Mouse (Mus musculus) right cerebral cortex, adult 2 months (tissue): ENCODE data around the gene Zfp60.
A peak's percentile ranks its signal among the peaks of the same experiment; 100 is the strongest.

Source experiments
- DNase-seq, 2 experiments: peaks; one replicate each; pipeline ENCODE4 v3.0.0; 2021 to 2022; ENCODE audit warnings: low spot score in 2 of 2

Gene Zfp60

GRCm38 (mm10) chr7:27731281-27731883 lies at the start of gene Zfp60:
Gene Zfp60, plus strand, starts transcription at chr7:27731389.
- peak; percentile 86 to 93 for DNase-seq

- DNase-seq: no peak
Observed at GRCm38 (mm10) chr7:27683218-27683617, 48.0 kb upstream of the Zfp60 start.

- no peak for DNase-seq
Observed at GRCm38 (mm10) chr7:27685220-27685619, 46.0 kb upstream of the Zfp60 start.

GRCm38 (mm10) chr7:27685681-27686080 lies 45.5 kb upstream of the Zfp60 start:
- no peak for DNase-seq

- no peak for DNase-seq
Observed at GRCm38 (mm10) chr7:27687043-27687442, 44.1 kb upstream of the Zfp60 start.

- no peak for DNase-seq
Observed at GRCm38 (mm10) chr7:27687836-27688235, 43.4 kb upstream of the Zfp60 start.

GRCm38 (mm10) chr7:27688246-27688788 lies 42.9 kb upstream of the Zfp60 start:
- DNase-seq: no peak

GRCm38 (mm10) chr7:27688815-27689612 lies 42.2 kb upstream of the Zfp60 start, which contains the start of gene Zfp607b:
Gene Zfp607b, plus strand, starts transcription at chr7:27689340.
- peak; percentile 95 to 97 for DNase-seq

GRCm38 (mm10) chr7:27691076-27691475 lies 40.1 kb upstream of the Zfp60 start:
- peak in 1 of 2 experiments; percentile 40 for DNase-seq

- DNase-seq: no peak
Observed at GRCm38 (mm10) chr7:27696711-27697110, 34.5 kb upstream of the Zfp60 start.

GRCm38 (mm10) chr7:27710402-27710801 lies 20.8 kb upstream of the Zfp60 start:
- DNase-seq: no peak

GRCm38 (mm10) chr7:27721951-27722350 lies 9.2 kb upstream of the Zfp60 start:
- DNase-seq: no peak

- DNase-seq: peak; percentile 53 to 61
Observed at GRCm38 (mm10) chr7:27725566-27726538, 5.3 kb upstream of the Zfp60 start.

- no peak for DNase-seq
Observed at GRCm38 (mm10) chr7:27727471-27727870, 3.7 kb upstream of the Zfp60 start.

- no peak for DNase-seq
Observed at GRCm38 (mm10) chr7:27731946-27732345, 757 bp downstream of the Zfp60 start.

- no peak for DNase-seq
Observed at GRCm38 (mm10) chr7:27732508-27732907, 1.3 kb downstream of the Zfp60 start.

- peak in 1 of 2 experiments; percentile 18 for DNase-seq
Observed at GRCm38 (mm10) chr7:27735457-27735856, 4.3 kb downstream of the Zfp60 start.

- DNase-seq: peak in 1 of 2 experiments; percentile 26
Observed at GRCm38 (mm10) chr7:27756351-27757047, 25.3 kb downstream of the Zfp60 start.

GRCm38 (mm10) chr7:27757048-27757375 lies 25.8 kb downstream of the Zfp60 start:
- DNase-seq: no peak

- no peak for DNase-seq
Observed at GRCm38 (mm10) chr7:27765176-27765886, 34.1 kb downstream of the Zfp60 start.
